Mouse (Mus musculus) gastrocnemius, postnatal 25 days (tissue): ENCODE data around the gene Cldn34b1. TPM values are rescaled to one million over a fixed set of nuclear protein-coding genes. Genes with fewer than 3 reads are reported as not detected.
"Not testable (repeated sequence)": the region's sequence is repeated elsewhere in the genome, so short reads cannot be mapped to it uniquely, and the experiment has no call there.

Experiments
- DNase-seq: peaks from one replicate; pipeline ENCODE4 v3.0.0; 2022
- long read RNA-seq, 2 experiments: library from polyadenylated mRNA; stranded (forward); transcript quantifications; one replicate each; pipeline ENCODE4 v2.0.0; 2021
- total RNA-seq, 2 experiments: library from RNA; stranded (reverse); gene quantifications; 1 replicate in 1 of 2; 2 replicates in 1 of 2; pipeline ENCODE4 v1.2.3; 2021

The Cldn34b1 gene
- total RNA-seq, result not detected
- long read RNA-seq, experiment 1, result 0 reads
- long read RNA-seq, experiment 2, result 0 reads

- not testable (repeated sequence) for DNase-seq
Observed at GRCm38 (mm10) chrX:154890167-154890566, at the start of gene Cldn34b1. Gene Cldn34b1, minus strand, starts transcription at chrX:154890267.

- not testable (repeated sequence) for DNase-seq
Observed at GRCm38 (mm10) chrX:154935887-154936286, 45.8 kb upstream of the Cldn34b1 start, which contains the start of gene Magea6. Gene Magea6, minus strand, starts transcription at chrX:154935987.

Other genes starting within 250 kb of the Cldn34b1 start
- gene Magea6, start 45.7 kb upstream of the Cldn34b1 start, total RNA-seq, result not detected
- not detected for gene Magea3, start 59.2 kb upstream of the Cldn34b1 start, total RNA-seq
- gene Magea8, start 105.6 kb upstream of the Cldn34b1 start, total RNA-seq, result not detected
- not detected for gene Magea5, start 172.9 kb upstream of the Cldn34b1 start, total RNA-seq
- not detected for gene Magea1, start 199.5 kb upstream of the Cldn34b1 start, total RNA-seq
- not detected for gene Magea2, start 203.4 kb upstream of the Cldn34b1 start, total RNA-seq
- not detected for gene Cldn34b2, start 238.1 kb upstream of the Cldn34b1 start, total RNA-seq